Mouse (Mus musculus) thymus, adult 2 months (tissue): Measurements from ENCODE around the gene Gigyf2.

Source experiments
- CTCF ChIP-seq: fragments of 200-500 bp; IDR thresholded peaks from 2 replicates; pipeline ENCODE4 v1.5.1; 2012; ENCODE audit warnings: mild to moderate bottlenecking, control low read depth, low read length, moderate library complexity, borderline replicate concordance; ENCODE audit not compliant: control insufficient read depth, poor library complexity, insufficient read depth; ENCODE audit errors: extremely low read depth
- POLR2A ChIP-seq: fragments of 200-500 bp; IDR thresholded peaks from 2 replicates; pipeline ENCODE4 v1.6.1; 2012; ENCODE audit warnings: mild to moderate bottlenecking, low read length, control low read depth, moderate library complexity; ENCODE audit not compliant: control insufficient read depth, poor library complexity, insufficient read depth; ENCODE audit errors: extremely low read depth

GRCm38 (mm10) chr1:87381152-87381551 lies 54.4 kb downstream of the Gigyf2 start:
- TF ChIP-seq CTCF (no peak), POLR2A (no peak)
